Mouse (Mus musculus): ENCODE results near the gene Wnt1. TPM values are rescaled to one million over a fixed set of nuclear protein-coding genes. Genes with fewer than 3 reads are reported as not detected.

Gene Wnt1
- polyA plus RNA-seq, 1 experiment from 2014 or later = not detected

- peaks cover 23% of the 10 kb centered on the region for H3K4me1 ChIP-seq (ENCODE audit: control insufficient read depth, insufficient read depth, low read length)
- H3K4me2 ChIP-seq = no peak overlapping the region
- ATAC-seq (replicated peaks; ENCODE audit: insufficient number of reproducible peaks, low FRiP score, low TSS enrichment) = no peak
- H3K36me3 ChIP-seq (ENCODE audit: control insufficient read depth, insufficient read depth, low read length) = no peaks in the 10 kb centered on the region
- H3K9ac ChIP-seq (ENCODE audit: low read depth, low read length) = no peak overlapping the region
- no peaks in the 10 kb centered on the region for H3K9me3 ChIP-seq (replicated peaks; ENCODE audit: control insufficient read depth, low read length)
- peaks cover 99% of the 10 kb centered on the region for H3K27me3 ChIP-seq (ENCODE audit: control insufficient read depth, insufficient read depth, low read length)
- 3% methylated on average over 5 of the region's 5 CpGs for WGBS (ENCODE audit: insufficient replicate concordance)
- H3K4me3 ChIP-seq (ENCODE audit: low read depth, low read length) = no peak overlapping the region
- H3K27ac ChIP-seq (ENCODE audit: low read depth, low read length) = no peak overlapping the region
These were observed 14.1 kb upstream of the Wnt1 start for GRCm38 (mm10) chr15:98775533-98775932.

DNA sequence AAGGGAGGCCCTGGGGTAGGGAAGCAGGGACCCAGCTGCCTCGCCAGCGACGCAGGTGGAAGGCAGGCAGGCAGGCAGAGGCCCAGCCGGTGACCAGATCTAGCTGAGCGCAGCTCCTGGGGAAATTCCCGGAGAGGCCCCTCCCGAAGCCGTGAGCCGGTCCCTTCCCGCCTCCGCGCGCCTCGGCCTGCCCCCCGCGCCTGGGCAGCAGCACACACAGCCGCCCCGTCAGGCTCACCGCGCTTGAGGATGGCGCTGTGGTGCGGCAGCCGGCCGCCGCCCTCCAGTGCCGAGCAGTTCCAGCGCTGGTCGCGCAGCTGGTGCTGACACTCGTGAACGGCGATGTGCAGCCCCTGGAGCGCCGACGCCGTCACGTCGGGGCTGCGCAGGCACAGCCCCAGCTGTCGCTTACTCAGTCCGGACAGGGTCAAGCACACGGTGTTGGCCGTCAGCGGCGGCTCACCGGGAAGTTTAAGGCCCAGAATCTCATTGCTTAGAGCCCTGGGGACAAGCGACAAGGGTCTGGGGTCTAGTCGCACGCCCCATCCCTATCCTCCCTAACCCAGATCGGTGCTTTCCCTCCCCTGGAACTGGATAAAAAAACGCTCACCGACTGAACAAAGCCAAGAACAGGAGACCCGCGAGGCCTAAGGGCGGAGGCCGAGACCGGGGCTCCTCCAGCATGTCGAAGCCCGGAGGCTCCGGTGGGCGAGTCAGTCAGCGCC lies 13.2 kb upstream of the Wnt1 start:
- Histone ChIP-seq H3K9ac (ENCODE audit: low read depth, low read length) (no peak overlapping the region), H3K4me3 (ENCODE audit: low read depth, low read length) (peak overlapping the region; percentile 31), H3K9me3 (replicated peaks; ENCODE audit: control insufficient read depth, low read length) (no peaks in the 10 kb centered on the region), H3K27me3 (ENCODE audit: control insufficient read depth, insufficient read depth, low read length) (peaks cover 100% of the 10 kb centered on the region), H3K4me2 (peak overlapping the region; percentile 46), H3K4me1 (ENCODE audit: control insufficient read depth, insufficient read depth, low read length) (peaks cover 25% of the 10 kb centered on the region), H3K27ac (ENCODE audit: low read depth, low read length) (no peak overlapping the region), H3K36me3 (ENCODE audit: control insufficient read depth, insufficient read depth, low read length) (no peaks in the 10 kb centered on the region)
- ATAC-seq (replicated peaks; ENCODE audit: insufficient number of reproducible peaks, low FRiP score, low TSS enrichment) = no peak
- WGBS (ENCODE audit: insufficient replicate concordance) = under 1% methylated on average over 61 of the region's 62 CpGs

DNA sequence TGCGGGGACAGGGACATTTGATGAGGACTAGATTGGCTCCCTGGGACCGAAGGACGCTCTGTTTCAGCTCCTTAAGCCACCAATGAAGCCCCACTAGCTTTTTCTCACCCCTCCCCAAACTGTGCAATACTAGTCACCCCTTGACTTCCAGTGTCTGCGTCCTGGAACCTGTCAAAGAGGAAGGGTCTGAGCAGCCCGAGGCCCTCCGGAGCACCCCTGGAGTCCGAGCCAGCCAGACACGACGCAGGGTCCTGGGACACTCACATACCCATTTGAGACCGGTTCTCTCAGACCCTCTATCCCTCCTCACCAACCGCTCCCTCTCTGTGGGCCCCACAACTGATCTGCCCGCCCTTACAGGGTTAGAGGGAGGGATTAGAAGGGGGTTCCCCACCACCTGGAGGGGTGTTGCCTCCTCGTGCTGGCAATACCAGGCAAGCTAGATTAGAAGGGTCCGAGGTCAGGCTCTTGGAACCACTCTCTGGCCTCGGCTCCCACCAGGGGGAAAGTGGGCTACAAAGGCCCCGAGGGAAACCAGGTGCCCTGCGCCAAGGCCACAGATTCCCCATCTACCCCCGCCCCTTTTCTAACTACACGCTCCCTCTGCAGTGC lies 12.5 kb upstream of the Wnt1 start:
- Histone ChIP-seq H3K4me3 (ENCODE audit: low read depth, low read length) (peak overlapping the region; percentile 31; the same call in 1 of the 2 replicates), H3K27ac (ENCODE audit: low read depth, low read length) (no peak overlapping the region), H3K27me3 (ENCODE audit: control insufficient read depth, insufficient read depth, low read length) (peaks cover 99% of the 10 kb centered on the region), H3K9me3 (replicated peaks; ENCODE audit: control insufficient read depth, low read length) (no peaks in the 10 kb centered on the region), H3K4me2 (peak overlapping the region; percentile 46; the same call in 1 of the 2 replicates), H3K9ac (ENCODE audit: low read depth, low read length) (no peak overlapping the region), H3K4me1 (ENCODE audit: control insufficient read depth, insufficient read depth, low read length) (peaks cover 24% of the 10 kb centered on the region), H3K36me3 (ENCODE audit: control insufficient read depth, insufficient read depth, low read length) (no peaks in the 10 kb centered on the region)
- 2% methylated on average over 19 of the region's 19 CpGs for WGBS (ENCODE audit: insufficient replicate concordance)
- no peak for ATAC-seq (replicated peaks; ENCODE audit: insufficient number of reproducible peaks, low FRiP score, low TSS enrichment)

DNA sequence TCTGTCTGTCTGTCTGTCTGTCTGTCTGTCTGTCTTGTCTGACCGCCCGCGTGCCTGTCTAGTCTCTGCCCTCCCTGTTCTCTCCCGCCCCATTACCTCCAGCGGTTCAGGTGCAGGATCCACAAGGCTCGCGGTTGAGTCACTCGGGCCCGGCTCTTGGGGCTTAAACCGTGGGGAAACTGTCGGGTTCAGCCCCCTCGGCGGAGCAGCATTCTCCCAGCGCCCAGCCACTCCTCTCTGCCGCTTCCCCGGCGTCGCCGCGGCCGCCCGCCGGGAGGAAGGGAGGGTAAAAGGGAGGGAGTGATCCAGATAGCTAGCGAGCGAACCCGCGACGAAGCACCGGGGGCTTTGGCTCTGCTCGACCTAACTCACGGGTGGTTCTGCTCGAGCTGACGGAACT lies 11.9 kb upstream of the Wnt1 start, which contains the start of gene Wnt10b:
Gene Wnt10b, minus strand, starts transcription at position 389 of the 400 bp plus-strand sequence.
- Histone ChIP-seq H3K4me2 (peak within 1 kb of the TSS; percentile 53), H3K27ac (ENCODE audit: low read depth, low read length) (no peak within 1 kb of the TSS), H3K4me1 (ENCODE audit: control insufficient read depth, insufficient read depth, low read length) (peaks cover 19% of the 10 kb centered on the region), H3K27me3 (ENCODE audit: control insufficient read depth, insufficient read depth, low read length) (peaks cover 97% of the 10 kb centered on the region), H3K4me3 (ENCODE audit: low read depth, low read length) (peak within 1 kb of the TSS; percentile 31), H3K9ac (ENCODE audit: low read depth, low read length) (no peak within 1 kb of the TSS), H3K36me3 (ENCODE audit: control insufficient read depth, insufficient read depth, low read length) (no peaks in the 10 kb centered on the region), H3K9me3 (replicated peaks; ENCODE audit: control insufficient read depth, low read length) (no peaks in the 10 kb centered on the region)
- under 1% methylated on average over 30 of the region's 33 CpGs for WGBS (ENCODE audit: insufficient replicate concordance)
- ATAC-seq (replicated peaks; ENCODE audit: insufficient number of reproducible peaks, low FRiP score, low TSS enrichment) = no peak

- H3K27me3 ChIP-seq (ENCODE audit: control insufficient read depth, insufficient read depth, low read length) = peaks cover 94% of the 10 kb centered on the region
- H3K4me2 ChIP-seq = peak overlapping the region; percentile 53
- H3K9me3 ChIP-seq (replicated peaks; ENCODE audit: control insufficient read depth, low read length) = no peaks in the 10 kb centered on the region
- WGBS (ENCODE audit: insufficient replicate concordance) = under 1% methylated on average over 25 of the region's 25 CpGs
- peak overlapping the region; percentile 28 for H3K4me3 ChIP-seq (ENCODE audit: low read depth, low read length)
- H3K36me3 ChIP-seq (ENCODE audit: control insufficient read depth, insufficient read depth, low read length) = no peaks in the 10 kb centered on the region
- H3K4me1 ChIP-seq (ENCODE audit: control insufficient read depth, insufficient read depth, low read length) = peaks cover 19% of the 10 kb centered on the region
- ATAC-seq (replicated peaks; ENCODE audit: insufficient number of reproducible peaks, low FRiP score, low TSS enrichment) = no peak
- no peak overlapping the region for H3K9ac ChIP-seq (ENCODE audit: low read depth, low read length)
- H3K27ac ChIP-seq (ENCODE audit: low read depth, low read length) = no peak overlapping the region
These were observed 11.4 kb upstream of the Wnt1 start for GRCm38 (mm10) chr15:98778191-98778770.

- H3K4me1 ChIP-seq (ENCODE audit: control insufficient read depth, insufficient read depth, low read length) = peaks cover 19% of the 10 kb centered on the region
- no peaks in the 10 kb centered on the region for H3K9me3 ChIP-seq (replicated peaks; ENCODE audit: control insufficient read depth, low read length)
- H3K27me3 ChIP-seq (ENCODE audit: control insufficient read depth, insufficient read depth, low read length) = peaks cover 88% of the 10 kb centered on the region
- ATAC-seq (replicated peaks; ENCODE audit: insufficient number of reproducible peaks, low FRiP score, low TSS enrichment) = no peak
- 0% methylated on average over 9 of the region's 11 CpGs for WGBS (ENCODE audit: insufficient replicate concordance)
- H3K27ac ChIP-seq (ENCODE audit: low read depth, low read length) = no peak overlapping the region
- no peak overlapping the region for H3K4me3 ChIP-seq (ENCODE audit: low read depth, low read length)
- H3K36me3 ChIP-seq (ENCODE audit: control insufficient read depth, insufficient read depth, low read length) = no peaks in the 10 kb centered on the region
- H3K4me2 ChIP-seq = peak overlapping the region; percentile 53; the same call in 1 of the 2 replicates
- H3K9ac ChIP-seq (ENCODE audit: low read depth, low read length) = no peak overlapping the region
These were observed 10.9 kb upstream of the Wnt1 start for GRCm38 (mm10) chr15:98778806-98779205.

GRCm38 (mm10) chr15:98780075-98780474 lies 9.6 kb upstream of the Wnt1 start:
- H3K9ac ChIP-seq (ENCODE audit: low read depth, low read length) = no peak overlapping the region
- ATAC-seq (replicated peaks; ENCODE audit: insufficient number of reproducible peaks, low FRiP score, low TSS enrichment) = no peak
- H3K9me3 ChIP-seq (replicated peaks; ENCODE audit: control insufficient read depth, low read length) = no peaks in the 10 kb centered on the region
- peaks cover 78% of the 10 kb centered on the region for H3K27me3 ChIP-seq (ENCODE audit: control insufficient read depth, insufficient read depth, low read length)
- H3K27ac ChIP-seq (ENCODE audit: low read depth, low read length) = no peak overlapping the region
- no peaks in the 10 kb centered on the region for H3K36me3 ChIP-seq (ENCODE audit: control insufficient read depth, insufficient read depth, low read length)
- H3K4me2 ChIP-seq = no peak overlapping the region
- H3K4me3 ChIP-seq (ENCODE audit: low read depth, low read length) = no peak overlapping the region
- H3K4me1 ChIP-seq (ENCODE audit: control insufficient read depth, insufficient read depth, low read length) = peaks cover 19% of the 10 kb centered on the region
- WGBS (ENCODE audit: insufficient replicate concordance) = 2% methylated on average over 8 of the region's 8 CpGs

- H3K27me3 ChIP-seq (ENCODE audit: control insufficient read depth, insufficient read depth, low read length) = peaks cover 73% of the 10 kb centered on the region
- H3K36me3 ChIP-seq (ENCODE audit: control insufficient read depth, insufficient read depth, low read length) = no peaks in the 10 kb centered on the region
- no peak for ATAC-seq (replicated peaks; ENCODE audit: insufficient number of reproducible peaks, low FRiP score, low TSS enrichment)
- H3K4me3 ChIP-seq (ENCODE audit: low read depth, low read length) = no peak overlapping the region
- H3K9me3 ChIP-seq (replicated peaks; ENCODE audit: control insufficient read depth, low read length) = no peaks in the 10 kb centered on the region
- peaks cover 19% of the 10 kb centered on the region for H3K4me1 ChIP-seq (ENCODE audit: control insufficient read depth, insufficient read depth, low read length)
- H3K9ac ChIP-seq (ENCODE audit: low read depth, low read length) = no peak overlapping the region
- H3K27ac ChIP-seq (ENCODE audit: low read depth, low read length) = no peak overlapping the region
- H3K4me2 ChIP-seq = no peak overlapping the region
- 4% methylated on average over 13 of the region's 13 CpGs for WGBS (ENCODE audit: insufficient replicate concordance)
These were observed 9.1 kb upstream of the Wnt1 start for GRCm38 (mm10) chr15:98780573-98780972.
